Mouse (Mus musculus) CD4-positive, CD25-positive, alpha-beta regulatory T cell, adult 2 months (primary cell): ENCODE data around the gene Cbfa2t3.

Source experiments
- DNase-seq: peaks from one replicate; pipeline ENCODE4 v3.0.0-alpha.2; 2012; ENCODE audit warnings: low read depth, low spot score

Gene Cbfa2t3

DNA sequence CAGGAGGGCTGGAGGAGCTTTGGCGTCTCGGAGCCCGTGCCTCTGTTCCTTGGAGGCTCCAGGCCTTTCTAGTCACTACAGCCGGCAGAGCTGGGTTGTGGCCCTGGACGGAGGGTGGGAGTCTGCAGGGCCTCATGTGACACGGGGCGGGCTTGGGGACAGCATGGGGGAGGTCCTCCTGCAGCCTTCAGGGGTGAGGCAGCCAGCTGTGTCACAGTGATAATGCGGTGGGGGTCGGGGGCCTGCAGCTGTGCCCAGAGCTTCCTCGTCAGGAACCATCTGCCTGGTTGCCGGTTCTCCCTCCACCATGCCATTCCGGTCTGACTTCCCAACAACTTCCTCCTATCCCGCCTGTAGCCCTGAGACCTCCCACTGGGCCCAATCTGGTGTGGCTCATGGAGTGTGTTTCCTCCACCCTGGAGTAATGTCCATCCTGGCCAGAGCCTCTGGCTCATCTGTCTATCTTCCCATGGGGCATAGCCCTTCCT, at the start of gene Cbfa2t3:
Gene Cbfa2t3 (minus strand): TSS at position 105 of the 488 bp plus-strand sequence.
- no peak for DNase-seq

DNA sequence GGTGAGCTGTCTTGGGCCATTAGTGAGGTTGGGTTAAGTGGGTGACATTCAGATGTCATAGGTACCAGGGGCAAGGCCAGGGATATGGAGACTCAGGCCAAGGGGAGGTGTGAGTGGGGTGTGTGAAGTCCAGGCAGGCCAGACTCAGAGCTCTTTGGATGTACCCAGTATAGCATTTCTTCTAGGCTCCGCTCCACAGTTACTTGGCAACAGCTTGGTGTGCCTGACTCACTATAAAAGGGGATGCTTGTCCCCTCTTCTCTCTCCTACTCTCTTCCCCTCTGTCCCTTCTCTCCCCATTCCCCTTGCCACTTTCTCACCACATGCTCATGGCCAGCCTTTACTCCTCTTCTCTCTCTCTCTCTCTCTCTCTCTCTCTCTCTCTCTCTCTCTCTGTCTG, 48.9 kb upstream of the Cbfa2t3 start:
- DNase-seq, result no peak

DNA sequence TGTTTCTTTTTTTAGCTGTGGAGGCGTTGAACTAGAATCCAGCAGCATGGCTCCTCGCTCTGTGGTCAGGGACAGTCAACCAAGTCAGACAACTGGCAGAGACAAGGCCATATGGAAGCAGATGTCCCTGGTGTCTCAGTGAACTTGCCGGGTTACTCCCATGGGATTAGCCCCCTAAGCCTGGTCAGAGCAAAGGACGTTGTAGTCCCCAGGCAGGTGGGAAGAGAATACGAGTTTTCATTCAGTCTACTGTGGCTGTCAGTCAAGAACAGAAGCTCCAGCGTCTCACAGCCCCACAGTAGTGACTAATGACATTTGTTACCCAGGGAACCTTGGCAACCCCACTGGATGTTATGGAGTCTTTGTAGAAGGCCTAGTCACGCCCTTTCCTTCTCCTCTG, 47.5 kb upstream of the Cbfa2t3 start:
- DNase-seq, result no peak

DNA sequence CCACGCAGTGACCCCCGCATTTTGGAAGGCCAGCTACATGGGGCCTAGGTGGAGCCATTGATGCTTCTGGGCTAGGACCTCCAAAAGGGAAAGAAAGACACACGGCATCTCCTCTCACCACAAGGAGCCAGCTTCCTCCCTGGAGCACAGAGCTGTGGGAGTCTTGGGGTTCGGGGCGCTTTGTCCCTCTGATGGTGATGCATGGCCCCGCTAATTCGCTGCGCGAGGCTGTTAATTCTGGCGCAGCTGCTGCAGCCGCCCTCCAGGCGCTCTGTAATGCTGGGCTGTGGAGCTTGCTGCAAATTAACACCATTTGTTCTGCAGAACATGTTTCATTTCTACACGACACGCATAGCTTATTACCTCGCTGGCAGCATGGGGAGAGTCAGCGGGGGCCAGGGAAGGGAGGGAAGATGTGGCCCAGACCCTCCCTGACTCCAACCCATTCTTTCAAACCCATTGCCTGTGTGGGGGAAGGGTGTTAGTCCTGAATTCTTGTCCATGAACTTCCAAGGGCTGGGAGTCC, 46.9 kb upstream of the Cbfa2t3 start:
- DNase-seq, result no peak

DNA sequence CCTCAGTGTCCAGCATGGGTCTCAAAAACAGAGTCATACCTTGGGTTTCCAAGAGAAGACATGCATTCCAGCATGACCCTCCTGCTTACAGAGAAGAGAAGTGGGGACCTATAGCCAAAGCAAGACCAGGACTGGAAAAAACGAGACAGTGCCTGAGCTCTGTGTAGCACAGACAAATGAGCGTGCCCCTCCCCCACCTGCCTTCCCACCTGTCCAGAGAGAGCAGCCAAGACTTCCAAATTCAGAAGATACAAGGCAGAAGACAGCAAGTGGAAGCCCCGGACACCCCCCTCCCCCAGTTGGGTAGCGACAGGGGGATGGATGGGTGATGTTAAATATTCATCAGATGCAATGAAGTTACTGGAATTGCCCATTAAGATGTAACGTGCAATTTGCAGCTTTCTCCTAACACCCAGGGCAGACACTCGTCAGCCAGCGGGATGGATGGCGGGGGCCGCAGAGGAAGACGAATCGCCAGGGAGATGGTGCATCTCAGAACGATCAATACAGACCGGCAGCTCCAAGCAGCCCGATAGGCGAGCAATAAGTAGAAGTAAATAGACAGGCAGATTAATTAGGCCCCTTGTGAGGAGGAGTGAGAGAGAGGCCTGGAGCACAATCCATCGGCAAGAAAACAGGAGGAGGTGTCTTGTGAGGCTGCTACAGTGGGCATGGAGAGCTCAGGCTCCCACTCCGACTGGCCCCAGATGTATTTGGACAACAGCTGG, 46.3 kb upstream of the Cbfa2t3 start:
- no peak for DNase-seq

DNA sequence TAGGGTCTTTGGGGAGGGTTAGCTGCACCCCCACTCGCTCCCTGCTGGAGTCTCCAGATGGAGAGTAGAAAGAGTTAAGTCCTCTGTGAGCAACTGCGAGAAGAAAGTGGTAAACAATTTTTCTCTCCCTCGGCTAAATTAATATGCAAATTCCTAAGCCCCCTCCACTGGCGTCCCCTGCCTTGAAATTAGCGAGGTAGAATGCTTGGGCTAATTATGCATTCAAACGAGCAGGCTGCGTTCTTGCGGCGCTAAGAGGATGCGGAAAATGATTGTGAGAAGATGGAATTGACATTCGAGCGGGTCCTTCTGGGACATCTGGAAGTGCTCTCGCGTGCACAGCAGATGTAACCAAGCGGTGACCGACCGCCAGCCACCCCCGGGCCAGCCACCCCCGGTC, 43.6 kb upstream of the Cbfa2t3 start:
- DNase-seq, result no peak

DNA sequence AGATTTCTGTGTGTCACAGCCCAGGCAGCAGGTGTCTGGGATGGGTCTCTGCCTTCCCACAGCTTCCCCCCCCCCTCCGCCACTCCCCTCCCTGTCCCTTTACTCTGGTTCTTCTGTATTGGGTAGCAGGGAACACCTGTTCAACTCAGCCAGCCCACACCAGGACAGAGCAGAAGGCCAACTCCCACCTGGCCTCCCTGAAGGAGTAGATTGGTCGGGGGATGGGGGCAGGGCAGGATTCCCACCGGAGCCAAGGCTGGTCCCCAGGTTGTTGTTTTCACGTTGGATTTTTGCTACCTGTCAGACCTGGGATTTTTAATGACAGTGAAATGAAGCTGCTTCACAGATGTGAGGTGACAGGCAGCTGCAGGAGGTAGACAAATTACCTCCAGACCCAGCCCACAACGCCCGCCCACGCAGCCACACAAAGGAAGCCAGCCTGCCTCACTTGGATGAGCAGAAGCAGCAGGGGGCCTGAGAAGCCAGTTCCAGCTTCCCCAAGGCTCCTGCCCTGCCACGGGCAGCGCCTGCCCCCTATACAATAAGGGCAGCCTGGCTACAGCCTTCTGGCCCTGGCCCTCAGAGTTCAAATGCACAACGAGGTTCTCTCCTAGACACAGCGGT, 40.3 kb upstream of the Cbfa2t3 start:
- peak; percentile 80 for DNase-seq

DNA sequence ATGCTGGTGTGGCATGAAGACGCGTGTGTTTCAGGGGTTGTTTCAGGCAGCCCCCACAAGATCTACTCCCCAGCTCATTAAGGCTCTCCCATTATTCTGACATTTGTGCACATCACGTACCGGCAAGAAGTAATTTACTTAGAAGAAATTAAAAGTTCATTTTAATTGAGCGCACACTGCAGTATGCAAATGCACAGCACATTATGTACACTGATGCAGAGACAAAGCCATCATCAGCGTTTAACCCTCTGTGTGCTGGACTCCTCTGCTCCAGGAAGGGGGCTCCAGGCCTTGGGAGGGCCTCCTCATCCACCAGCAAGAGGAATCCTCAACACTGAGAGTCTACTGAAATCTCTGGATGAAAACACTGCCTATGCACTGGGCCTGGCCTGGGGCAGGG, 39.0 kb upstream of the Cbfa2t3 start:
- DNase-seq, result no peak

DNA sequence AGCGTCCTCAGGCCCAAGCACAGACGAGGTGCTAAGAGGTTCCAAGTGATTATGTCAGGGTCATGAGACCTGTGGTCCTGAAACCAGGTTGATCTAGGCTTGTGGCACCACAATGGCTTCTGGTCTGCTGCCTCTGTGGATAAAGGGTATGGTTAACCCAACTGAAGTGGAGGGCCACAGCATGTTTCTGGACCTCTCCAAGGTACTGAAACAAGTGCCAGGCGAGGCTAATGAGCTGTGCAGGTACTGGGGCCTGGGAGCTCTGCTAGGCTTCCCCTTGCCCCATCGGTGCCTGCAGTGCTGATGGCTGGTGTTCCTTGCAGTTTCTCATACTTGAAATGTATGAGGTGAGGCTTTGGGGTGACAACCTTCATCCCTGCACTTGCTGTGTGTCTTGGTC, 38.2 kb upstream of the Cbfa2t3 start:
- no peak for DNase-seq

DNA sequence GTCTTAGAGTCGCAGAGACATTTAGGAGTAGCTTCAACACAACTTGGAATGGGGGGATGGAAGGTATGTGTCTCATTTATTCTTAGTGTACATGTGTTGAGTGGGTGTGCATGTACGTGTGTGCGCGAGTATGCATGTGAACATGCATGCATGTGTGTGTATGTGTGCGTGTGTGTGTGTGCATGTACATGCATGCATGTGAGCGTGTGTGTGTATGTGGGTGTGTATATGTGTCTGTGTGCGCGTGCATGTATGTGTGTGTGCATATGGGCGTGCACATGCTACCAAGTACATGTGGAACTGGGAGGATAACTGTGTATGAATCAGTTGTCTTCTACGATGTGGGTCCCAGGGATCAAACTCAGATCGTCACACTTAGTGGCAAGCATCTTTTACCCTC, 37.7 kb upstream of the Cbfa2t3 start:
- no peak for DNase-seq

DNA sequence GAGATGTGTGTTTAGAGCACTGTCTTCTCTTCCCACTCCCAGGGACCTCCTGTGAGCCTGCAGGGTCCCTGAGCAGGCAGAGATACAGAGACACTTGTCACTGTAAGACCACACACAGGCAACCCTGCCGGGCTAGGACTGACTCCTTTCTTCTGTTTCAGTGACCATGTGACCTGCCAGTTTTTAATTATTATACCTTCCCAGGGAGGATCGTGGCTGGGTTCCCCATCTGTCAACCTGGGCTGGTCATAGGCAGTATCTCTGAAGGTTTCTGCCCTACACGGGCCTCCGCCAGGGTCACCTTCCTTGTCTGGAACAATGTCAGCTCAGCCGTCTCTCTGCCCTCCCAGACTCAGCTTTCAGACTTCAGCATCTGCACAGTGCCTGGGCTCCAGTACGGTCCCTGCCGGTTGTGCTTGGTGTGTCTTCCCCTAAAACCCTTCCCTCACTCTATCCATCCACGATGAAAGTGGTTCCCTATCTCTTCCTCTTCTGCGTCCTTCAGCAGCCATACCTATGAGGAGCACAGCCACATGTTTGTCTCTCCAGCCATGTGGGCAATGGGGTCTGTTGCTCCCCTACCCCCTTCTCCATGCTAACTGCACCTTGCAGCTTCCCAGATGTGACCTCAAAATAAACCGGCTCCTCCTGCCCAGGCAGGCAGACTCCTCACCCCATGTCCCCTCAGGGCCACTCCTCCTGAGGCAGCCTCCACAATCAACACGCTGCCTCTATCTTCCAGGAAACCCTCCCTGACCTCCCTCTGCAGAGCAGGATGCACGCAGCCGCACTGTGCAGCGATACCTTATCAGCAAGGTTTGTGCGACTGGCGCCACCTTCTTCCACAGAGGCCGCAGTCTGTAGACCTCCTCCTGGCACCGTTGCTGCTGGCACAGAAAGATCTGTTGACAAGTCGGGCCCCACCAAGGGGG, 36.9 kb upstream of the Cbfa2t3 start:
- no peak for DNase-seq

DNA sequence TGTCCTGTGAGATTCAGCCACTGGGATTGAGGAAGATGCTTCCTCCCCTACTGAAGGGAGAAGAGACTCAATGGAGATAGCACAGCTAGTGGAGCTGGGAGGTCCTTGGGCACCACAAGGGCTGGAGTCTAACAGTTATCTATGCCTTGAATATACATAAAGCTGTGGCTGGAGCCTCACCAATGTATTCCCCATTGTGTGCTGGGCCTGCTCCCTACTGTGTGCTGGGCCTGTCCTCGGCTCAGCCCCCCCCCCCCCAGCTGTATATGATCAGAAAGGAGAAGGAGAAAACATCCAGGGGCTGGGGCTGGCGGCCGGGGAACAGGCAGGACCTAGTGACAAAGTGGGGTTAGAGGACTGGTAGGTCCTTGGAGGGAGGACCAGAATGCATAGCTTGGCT, 36.2 kb upstream of the Cbfa2t3 start:
- DNase-seq, result no peak

DNA sequence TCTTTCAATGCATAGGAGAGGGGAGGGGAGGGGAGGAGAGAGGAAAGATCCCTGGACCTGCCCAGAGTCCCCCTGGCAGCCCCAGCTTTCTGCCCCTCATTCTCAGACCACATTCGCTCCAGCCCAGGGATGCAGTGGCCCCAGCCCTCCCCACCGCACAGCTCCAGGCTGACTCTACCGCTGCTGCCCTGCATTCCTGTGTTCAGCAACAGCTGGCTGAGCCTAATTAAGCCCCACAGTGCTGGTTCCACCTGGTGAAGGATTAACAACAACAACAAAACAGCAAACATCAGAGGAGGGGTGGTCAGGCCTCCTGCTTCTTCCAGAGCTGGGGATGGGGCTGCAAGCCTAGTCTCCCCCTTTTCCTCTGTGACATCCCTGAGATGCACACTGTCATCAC, 29.7 kb upstream of the Cbfa2t3 start:
- DNase-seq, result no peak

DNA sequence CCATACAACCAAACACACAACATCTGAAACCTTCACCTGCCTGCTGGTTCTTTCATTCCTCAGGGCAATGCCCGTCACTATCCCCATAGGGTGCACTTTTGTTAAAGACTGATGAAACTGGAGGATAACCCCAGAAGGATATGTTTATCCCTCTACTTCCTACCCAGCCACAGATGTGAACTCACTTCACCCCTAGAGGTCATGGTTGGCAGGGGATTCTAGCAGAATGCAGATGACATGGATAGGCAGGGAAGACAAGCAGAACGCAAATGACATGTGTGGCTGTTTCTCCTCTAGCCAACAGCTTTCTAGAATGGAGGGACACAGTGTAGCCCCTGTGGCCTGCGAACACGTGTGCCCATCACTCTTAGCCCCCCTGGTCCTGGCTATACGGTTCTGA, 28.5 kb upstream of the Cbfa2t3 start:
- no peak for DNase-seq

DNA sequence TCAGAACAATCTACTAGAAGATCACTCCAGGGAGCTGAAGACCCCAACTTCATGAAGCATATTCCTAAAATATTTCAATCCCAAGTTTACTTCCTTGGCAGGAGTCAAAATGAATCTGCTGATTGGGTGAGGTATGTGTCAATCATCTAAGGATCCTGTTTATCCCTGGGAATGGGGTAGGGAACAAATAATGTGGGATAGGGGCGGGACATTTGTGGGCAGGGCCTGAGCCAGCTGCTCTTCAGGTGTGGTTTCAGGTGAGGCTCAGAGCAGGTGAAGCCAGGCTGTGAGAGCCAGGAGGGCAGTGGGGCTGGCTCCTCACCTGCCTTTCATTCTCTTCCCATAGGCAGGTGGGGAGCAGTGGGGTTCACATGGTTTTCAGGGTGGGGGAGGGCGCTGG, 27.9 kb upstream of the Cbfa2t3 start:
- DNase-seq, result no peak

DNA sequence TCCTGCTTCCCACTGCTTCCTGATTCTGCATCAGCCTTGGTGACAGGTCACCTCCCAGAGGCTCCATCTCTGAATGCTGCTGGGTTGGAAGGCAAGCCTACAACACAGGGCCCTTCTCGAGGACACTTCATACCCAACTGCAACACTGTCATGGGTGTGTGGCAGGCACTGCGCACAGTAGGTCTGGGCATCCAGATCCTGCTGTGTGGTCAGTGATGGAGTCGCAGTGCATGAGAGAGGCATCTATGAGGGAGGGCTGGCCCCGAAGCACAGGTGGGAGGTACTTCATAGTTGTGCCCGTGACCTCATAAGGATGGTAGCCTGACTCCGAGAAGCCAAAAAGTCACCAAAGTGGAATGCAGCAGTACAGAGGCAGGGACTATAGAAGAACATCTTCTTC, 26.3 kb upstream of the Cbfa2t3 start:
- no peak for DNase-seq

DNA sequence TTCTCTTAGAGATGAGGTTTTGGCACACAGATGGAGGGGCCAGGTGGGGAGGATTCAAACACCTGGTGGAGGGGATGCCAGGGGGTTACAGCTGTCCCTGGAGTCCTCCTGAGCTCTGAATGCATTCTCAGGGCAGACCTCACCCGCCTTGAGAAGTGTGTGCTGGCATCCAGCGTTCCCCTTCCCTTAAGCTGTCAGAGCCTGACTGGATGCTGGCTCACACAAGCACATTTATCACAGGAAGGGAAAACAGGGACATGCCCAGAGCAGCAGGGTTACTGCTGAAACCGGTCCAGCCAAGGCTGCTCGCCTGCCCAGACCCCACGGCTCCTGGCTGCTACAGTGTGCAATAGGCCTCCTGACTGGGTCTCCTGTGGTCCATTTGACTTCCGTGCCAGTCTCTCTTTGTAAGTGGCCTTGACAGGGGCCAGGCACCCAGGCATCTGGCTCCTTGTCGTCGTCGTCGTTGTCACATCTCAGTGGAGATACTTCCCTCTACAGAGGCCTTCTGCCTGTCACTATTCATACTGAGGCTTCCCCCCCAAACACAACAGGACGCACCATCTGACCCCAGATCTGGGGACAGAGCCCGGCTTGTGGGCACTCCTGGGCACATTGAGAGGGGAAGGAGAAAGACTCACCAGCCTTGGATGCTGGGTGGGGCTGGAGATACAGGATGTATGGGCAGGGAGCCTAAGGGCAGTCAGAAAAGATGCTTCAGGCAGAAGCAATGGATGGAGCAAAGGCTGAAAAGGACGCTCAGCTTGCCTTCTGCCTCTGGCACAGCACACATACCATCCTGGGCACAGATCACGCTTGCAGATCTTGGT, 22.1 kb upstream of the Cbfa2t3 start:
- DNase-seq, result no peak

DNA sequence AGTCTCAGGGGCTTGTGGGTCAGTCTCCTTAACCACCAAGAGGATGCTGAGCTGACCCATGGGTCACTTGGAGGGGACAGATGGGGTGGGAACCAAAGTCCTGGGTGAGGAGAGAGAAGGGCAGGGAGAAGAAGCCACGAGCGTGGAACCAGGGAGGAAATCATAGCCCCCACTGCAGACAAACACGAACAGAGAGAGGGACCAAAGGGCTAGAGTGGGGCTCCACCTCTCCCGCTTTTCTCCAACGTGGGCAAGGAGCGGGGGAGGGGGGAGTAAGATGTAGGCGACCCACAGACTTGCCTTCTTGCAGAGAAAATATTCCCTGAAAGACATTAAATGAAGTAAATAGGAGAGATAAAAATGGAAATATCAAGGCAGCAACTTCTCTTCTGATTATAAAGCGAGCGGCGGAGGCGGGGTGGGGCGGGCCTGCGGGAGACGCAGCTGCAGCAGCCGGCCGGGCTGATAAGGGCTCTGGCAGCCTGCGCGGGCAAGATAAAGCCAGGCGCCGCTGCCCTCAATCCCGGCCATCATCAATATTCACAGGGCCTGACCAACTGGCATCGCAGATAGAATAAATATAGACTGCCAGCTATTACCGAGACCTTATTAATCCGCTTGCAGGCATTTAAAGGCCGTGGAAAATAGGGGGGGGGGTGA, 21.3 kb upstream of the Cbfa2t3 start:
- DNase-seq, result peak; percentile 20

DNA sequence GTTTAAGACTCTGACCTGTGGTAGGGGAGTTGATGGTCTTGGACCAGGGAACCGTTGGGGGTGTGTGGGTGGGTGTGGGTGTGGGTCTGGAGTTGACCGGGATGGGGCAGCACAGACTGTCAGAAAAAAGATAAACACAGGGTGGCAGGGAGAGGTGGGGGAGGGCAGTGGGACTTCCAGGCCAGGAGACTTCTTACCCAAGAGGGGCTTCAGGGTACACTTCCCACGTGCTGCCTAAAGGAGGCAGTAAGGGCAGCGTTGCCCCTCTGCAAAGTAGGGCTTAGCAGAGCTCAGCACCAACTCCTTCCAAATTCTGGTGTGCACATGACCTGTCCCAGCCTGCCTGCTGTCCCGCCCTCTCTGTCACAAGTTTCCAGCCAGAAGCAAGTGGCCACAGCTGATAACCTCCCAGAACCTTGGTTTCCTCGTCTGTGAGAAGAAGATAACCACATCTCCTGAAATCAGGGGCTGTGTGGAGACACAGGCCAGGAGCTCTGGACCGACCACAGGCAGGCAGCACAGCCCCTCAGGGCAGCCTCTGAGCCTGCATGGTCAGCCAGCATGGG, 20.7 kb upstream of the Cbfa2t3 start:
- DNase-seq, result peak; percentile 10
